Mouse (Mus musculus) erythroid progenitor cell, adult 5-6 weeks (primary cell): ENCODE results near the gene Ntf5. TPM values are rescaled to one million over a fixed set of nuclear protein-coding genes. Genes with fewer than 3 reads are reported as not detected.

ENCODE experiments used
- ATAC-seq: replicated peaks from 2 replicates; pipeline ENCODE4 v1.8.0; 2016; ENCODE audit warnings: moderate number of reproducible peaks, mild to moderate bottlenecking, moderate TSS enrichment, inconsistent platforms; ENCODE audit not compliant: poor library complexity, low FRiP score, severe bottlenecking
- total RNA-seq, 2 experiments: library from RNA; stranded (forward) in 1 of 2; stranded (reverse) in 1 of 2; fragments of 150-400 nt in 1 of 2; fragments of 186-747, 209-891 nt in 1 of 2; gene quantifications; 2 replicates each; pipeline versions ENCODE4 v1.2.3 to v1.2.4; 2015 to 2017; ENCODE audit warnings: low replicate concordance in 2 of 2

Ntf5 gene
- total RNA-seq, 2 experiments from 2014 or later = not detected

DNA sequence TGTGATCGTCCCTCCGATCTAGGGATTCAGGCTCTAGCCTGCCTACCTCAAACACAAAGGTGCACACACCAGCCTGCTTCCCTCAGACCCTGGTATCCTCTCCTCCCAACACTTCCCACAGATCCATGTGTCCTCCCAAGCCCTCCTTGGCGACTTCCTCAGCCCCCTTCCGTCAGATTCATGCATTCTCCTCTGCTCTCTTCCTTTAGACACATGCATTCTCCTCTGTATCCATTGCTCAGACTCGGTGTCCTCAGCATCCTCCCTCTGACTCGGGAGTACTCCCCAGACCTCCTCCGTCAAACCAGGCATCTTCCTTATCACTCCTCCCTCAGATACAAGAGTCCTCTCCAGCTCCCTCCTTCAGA, 20.3 kb downstream of the Ntf5 start:
- no peak for ATAC-seq

DNA sequence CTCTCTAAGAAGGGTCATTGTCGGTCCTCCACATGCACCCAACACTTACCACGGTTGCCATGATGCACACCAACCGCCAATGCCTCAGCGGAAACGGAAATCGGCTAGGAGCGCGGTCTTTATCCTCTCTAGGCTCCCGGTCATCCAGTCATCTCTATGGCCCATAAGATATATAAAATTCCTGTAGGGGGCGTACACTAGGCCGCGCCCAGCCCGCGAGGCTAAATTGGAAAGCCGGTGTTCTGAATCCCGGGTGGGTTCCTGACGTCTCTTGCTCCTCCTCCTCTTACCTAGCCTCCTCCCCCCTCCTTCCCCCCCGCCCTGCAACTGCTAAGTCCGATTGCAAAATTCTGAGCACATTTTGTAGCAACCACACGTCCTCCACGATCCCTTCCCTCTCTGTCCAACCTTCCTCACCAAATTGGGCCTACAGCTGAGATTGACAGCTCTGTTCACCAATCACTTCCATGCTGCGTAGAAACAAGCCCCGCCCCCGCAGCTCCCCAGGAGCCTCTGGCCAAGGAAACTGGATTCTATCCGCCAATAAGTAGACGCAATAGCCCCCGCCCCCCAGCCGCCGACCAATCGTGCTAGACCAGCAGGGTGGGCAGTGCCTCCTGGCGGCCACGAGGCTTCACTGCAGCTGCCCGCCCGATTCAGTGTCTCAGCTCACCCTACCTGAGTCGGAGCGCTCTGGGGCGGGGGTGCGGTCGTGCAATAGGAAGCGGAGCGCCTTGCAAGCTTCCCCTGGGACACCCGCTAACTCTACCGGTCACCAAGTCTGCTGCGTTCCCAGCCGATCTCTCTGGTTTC, 20.9 kb downstream of the Ntf5 start, which contains the start of gene Gys1:
Gys1 (plus strand) TSS at position 642 of the 813 bp plus-strand sequence.
- peak; percentile 90 for ATAC-seq

DNA sequence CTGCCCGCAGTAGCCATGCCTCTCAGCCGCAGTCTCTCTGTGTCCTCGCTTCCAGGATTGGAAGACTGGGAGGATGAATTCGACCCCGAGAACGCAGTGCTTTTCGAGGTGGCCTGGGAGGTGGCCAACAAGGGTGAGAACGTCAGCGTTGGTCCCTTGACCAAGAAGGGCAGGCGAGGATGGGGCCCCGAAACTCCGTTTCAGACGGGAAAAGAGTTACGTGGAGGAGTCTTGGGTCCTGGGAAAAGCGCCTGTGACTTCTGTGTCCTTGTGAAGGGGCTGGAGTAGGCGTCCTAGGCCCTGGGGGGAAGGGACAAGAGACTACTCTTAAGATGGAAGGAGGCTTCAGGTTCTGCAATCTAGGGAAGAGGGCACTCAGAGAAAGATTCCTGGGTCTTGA, 21.5 kb downstream of the Ntf5 start:
- ATAC-seq = no peak

DNA sequence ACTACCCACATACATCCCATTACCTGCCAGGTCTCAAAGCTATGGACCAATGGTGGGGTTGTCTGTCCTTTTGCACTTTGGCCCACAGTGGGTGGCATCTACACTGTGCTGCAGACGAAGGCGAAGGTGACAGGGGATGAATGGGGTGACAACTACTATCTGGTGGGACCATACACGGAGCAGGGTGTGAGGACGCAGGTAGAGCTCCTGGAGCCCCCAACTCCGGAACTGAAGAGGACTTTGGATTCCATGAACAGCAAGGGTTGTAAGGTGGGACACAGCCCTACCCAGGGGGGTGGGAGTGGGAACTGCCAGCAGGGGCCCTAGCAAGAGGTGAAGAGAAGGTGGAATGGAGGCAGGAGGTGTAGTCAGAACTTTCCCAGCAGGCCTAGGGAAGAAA, 22.9 kb downstream of the Ntf5 start:
- no peak for ATAC-seq

DNA sequence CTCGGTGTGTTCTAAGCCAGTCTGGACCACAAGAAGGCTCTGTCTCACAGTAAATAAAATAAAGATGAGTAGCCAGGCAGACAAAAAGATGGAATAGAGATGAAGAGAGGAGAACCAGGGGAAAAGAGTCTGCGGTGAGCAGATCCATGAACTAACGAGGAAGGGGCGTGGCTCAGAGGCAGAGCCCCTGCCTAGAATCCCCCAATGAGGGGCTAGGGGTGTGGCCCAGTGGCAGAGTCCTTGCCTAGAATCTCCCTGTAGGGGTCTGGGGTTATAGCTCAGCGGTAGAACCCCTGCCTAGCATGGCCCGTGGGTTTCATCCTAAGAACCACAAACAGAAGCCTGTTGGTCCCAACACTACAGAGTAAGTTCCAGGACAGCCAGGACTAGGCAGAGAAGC, 23.6 kb downstream of the Ntf5 start:
- ATAC-seq = no peak

DNA sequence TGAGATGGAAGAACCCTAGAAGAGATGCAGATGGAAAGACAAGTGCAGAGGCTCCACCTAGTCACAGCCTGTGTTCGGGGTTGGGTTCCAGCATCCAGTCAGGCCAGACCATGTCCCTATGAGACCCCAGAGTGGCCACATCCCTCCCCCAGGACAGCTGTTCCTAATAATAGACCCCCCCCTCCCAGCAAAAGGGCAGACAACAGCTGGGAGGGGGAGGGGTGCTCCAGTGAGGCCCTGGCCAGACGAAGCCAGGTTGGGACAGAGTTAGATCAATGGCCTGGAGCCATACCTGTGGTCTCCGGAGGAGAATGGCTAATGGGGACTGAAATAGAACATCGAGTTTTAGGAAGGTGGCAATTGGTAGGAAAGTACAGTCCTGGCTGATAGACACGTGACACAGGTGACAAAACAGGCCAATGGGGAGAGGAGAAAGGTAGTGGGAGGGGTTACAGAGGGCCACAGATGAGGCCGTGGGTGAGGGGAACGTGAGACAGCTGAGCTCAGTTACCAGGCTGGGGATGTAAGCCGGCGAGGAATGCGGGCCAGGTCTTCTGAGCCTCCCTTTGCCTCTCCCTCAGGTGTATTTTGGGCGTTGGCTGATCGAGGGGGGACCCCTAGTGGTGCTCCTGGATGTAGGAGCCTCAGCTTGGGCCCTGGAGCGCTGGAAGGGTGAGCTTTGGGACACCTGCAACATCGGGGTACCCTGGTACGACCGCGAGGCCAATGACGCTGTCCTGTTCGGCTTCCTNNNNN, 24.2 kb downstream of the Ntf5 start, which contains the start of gene Ruvbl2:
Ruvbl2 (minus strand) TSS at position 576 of the 756 bp plus-strand sequence.
- no peak for ATAC-seq

DNA sequence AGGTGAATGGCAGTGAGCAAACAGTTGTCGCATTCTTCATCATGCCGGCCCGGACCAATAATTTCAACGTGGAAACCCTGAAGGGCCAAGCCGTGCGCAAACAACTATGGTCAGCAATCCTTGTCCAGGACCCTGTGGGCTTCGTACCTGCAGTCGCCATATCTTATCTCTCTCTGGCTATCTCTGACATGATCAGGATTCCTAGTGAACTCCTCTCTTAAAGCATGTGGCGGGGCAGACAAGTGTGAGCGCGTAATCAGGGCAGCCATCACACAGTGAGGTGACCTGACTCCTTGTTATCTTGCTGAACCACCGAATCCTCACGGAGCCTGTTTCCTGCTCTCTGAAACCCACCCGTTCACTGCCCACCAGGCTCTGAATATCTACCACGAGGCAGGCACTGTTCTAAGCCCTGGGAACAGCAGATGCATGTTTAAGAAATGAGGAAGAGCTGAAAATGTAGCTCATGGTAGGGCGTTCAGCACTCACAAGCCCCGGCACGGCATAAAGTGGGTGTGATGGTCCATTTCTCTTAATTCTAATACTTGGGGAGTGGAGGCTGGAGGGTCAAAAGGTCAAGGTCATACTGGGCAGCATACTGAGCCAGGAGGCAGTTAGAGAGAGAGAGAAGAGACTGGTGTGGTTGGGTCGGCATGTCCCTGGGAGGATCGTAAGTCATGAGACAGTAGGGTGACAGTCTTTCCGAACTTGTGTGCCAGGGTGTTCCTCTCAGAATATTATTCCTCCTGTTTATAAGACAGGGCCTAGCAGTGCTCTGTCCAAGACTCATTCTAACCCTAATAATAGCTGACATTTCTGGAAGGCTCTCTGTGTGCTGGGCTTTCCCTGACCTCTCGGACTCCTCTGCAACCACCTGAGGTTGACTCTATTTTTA, 30.3 kb downstream of the Ntf5 start:
- no peak for ATAC-seq

DNA sequence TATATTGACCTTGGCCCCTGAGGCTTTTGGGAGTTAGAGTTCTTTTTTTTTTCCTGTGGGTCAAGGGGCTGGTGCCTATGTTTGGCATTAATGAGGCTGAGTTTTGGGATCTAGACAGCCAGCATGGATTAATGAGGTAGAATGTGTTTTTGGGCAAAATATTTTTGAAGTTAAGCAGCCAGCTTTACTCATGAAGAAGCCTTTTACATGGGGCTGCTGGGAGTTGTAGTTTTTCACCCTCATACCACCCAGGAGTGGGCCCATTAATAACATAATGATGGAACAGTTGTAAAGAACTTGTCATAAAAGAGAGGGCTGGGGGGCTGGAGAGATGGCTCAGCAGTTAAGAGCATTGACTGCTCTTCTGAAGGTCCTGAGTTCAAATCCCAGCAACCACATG, 33.1 kb downstream of the Ntf5 start:
- ATAC-seq = no peak

DNA sequence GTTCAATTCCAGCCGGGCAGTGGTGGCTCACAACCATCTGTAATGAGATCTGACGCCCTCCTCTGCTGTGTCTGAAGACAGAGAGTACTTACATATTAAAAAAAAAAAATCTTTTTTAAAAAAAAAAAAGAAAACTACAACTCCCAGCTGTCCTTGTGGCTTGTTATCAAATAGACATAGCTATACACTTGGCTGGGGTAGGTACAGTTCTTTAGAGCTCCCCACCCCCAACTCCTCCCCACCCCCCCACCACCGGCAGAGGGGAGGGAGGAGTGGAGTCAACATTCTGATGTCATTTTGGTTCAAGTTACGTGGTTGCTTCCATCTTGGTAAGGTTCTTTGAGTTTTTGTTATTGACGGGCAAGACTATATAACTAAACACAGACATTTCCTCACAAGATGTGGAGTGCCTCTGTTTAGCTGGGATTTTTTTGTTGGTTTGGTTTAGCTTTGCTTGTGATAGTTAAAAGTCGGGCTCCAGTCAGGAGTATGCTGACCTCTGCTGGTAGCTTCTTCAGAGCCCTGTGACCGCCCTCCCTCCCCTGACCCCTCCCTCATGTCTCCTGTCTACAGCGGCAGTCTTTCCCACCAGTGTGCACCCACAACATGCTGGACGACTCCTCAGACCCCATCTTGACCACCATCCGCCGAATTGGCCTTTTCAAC, 34.0 kb downstream of the Ntf5 start:
- ATAC-seq = no peak

DNA sequence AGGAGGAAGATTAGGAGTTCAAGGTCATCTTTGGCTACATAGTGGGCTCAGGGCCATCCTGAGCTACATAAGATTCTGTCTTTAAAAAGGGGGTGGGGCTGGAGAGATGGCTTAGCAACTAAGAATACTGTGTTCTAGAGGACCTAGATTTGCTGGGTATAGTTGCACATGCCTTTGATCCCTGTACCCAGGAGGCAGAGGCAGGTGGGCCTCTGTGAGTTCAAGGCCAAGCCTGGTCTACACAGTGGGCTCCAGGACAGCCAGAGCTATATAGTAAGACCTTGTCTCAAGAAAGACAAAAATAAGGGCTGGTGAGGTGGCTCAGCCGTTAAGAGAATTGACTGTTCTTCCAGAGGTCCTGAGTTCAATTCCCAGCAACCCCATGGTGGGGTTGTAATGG, 36.5 kb downstream of the Ntf5 start:
- no peak for ATAC-seq

DNA sequence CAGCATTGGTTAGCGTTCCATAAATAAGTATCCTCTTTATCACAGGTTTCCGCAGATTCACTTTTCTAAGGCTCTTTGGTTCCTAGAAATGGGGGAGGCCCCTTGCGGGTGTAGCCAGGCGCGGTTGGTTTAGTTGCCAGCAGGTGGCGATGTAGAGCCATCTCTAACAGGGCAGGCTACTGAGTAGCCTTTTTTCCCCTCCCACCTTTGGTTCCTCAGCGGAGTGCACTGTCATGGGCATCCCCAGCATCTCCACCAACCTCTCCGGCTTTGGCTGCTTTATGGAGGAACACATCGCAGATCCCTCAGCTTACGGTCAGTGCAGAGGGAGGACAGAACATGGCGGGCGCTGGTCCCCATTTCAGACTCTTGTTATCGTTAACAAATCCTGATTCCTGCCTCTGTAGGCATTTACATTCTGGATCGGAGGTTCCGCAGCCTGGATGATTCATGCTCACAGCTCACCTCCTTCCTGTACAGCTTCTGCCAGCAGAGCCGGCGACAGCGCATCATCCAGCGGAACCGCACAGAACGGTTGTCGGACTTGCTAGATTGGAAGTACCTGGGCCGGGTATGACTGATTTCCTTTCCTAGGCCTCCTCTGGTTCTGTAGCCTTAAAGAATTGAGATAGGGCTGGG, 38.0 kb downstream of the Ntf5 start:
- peak; percentile 90 for ATAC-seq

DNA sequence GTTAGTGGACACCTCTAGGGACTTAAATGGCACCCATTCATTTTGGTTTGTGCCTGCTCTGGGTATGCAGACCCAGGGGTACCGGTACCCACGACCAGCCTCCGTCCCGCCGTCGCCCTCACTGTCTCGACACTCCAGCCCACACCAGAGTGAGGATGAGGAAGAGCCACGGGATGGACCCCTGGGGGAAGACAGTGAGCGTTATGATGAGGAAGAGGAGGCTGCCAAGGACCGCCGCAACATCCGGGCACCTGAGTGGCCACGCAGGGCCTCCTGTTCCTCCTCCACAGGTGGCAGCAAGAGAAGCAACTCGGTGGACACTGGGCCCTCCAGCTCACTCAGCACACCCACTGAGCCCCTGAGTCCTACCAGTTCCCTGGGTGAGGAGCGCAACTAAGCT, 41.5 kb downstream of the Ntf5 start:
- ATAC-seq = no peak

DNA sequence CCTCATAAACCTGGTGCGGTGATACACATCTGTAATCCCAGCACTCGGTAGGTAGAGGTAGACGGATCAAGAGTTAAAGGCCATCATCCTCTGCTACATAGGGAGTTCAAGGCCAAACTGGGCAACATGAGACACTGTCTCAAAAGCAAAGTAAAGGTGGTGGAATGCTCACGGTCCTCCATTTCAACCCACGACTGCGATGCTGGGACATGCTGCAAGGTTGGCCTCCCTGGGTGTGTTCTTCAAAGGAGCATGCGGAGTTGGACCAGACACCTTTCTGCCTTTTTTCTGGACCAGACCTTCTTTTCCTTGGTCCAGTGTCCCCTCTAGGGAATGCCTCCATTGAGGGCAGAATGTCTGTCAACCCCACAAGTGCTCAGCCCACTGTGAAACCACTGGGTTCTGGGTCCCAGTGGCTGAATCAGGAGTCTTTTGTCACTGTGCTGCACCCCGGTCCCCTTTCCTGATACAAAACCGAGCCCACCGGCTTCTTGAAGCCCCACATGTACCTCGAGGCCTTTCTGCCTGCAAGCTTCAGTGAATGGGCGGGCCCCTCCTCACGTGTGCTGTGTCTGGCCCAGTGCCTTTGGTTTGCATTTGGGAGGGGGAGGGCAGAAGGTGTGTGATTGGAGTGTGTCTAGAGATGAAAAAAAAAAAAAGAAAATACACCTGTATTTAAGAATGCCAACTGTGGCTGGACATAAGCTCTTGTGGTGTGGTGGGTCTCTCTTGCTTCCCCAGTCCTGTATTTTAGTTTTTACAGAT, 42.6 kb downstream of the Ntf5 start:
- no peak for ATAC-seq

DNA sequence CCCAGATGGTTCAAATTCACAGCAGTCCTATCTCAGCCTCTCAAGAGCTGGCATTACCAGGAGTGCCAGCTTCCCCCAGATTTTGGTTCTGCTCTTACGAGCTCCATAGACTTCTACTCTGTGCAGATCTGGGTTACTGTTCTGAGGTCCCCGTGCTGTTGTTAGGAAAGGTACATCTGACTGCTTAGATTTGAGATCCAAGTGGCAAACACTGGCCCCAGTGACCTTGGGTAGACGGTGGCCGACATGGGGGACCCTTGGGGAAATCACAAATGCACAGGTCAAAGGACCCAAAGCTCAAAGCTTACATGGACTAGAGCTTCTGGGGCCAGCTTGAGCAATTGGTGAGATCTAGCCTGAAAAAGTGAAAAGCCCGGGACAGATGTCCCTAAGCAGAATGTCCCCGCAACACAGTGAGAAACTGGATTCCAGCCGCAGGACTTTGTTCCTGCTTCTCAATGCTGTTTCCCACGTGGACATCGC, 43.3 kb downstream of the Ntf5 start:
- ATAC-seq = no peak

DNA sequence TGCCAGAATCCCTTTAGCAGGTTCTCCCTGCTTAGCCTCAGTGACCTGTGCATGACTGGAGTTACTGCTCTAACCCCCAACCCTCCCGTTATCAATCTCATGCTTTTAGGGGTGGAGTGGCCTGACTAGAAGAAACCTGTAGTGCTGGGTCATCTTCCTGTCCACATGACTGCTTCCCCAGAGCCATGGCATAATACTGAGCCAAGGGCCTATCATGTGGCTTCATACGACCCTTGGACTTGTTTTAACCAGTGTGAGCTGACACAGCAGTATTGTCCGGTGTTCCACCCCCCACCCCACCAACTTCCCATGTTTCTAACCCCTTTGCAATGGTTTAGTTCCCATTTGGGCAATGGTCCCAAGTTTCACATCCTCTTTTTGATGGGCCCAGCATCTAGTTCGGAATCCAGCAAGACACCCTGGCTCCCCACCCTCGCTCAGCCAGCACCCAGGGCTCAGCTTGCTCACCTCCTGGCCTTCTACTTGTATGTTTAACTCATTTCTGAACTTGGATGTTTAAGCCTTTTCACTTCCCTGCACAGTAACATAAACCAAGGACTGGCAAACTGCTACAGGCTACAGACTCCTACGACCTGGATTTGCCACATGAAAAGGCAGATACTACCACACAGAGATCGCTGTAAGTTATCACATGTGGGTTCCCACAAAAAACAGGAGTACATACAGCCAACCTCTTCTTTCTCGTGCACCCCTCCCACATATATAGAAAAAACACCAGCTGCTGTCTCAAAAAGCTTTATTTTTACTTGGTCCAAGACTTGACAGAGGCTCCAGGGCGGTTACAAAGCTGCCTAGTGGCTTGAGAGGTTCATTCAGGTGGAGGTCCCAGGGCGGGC, 43.9 kb downstream of the Ntf5 start:
- no peak for ATAC-seq

DNA sequence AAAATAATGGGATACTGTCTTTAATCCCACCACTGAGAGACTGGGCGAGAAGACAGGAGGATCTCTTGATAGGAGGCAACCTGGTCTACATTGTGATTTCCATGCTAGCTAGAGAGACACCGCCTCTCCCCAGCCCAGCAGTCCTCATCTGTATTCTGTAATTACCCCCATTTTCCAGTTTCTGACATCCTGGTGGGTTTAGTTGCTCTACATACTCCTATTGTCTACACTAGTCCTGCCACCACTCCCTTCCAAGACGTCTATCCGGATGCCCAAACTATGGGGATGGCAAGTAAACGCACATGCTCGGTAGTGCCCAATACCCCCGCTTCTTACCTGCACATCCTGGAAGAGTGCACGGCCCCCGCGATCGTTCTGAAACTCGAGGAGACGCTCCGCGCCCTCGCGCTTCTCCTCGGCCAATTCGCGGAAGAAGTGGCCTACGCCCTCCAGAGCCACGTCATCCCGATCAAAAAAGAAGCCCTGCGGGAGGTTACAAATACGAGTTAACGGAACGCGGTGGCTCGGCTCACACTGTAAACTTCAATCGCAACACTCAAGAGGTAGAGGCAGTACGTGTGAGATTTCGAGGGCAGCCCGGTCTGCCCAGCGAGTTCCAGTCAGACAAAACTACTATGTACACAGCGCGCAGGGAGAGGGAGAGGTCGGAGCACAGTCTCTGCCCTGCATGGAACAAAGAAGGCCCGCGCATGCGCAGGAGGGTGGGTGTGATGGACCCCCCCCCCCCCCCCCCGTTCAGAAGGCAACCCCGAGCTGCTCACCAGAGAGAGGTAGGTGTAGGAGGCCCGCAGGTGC, 45.5 kb downstream of the Ntf5 start:
- peak; percentile 23; the same call in 1 of the 2 replicates for ATAC-seq
